Mouse (Mus musculus): ENCODE measurements around the gene Tmem258. TPM values are rescaled to one million over a fixed set of nuclear protein-coding genes. Genes with fewer than 3 reads are reported as not detected.
"Not testable (repeated sequence)": the region's sequence is repeated elsewhere in the genome, so short reads cannot be mapped to it uniquely, and the experiment has no call there.

The Tmem258 gene
- total and polyA plus RNA-seq, 3 experiments, result 337 to 354 TPM; not detected in 1

GRCm38 (mm10) chr19:10157725-10158124 lies 46.1 kb upstream of the Tmem258 start:
- Histone ChIP-seq H3K27ac (ENCODE audit: control insufficient read depth, low read depth, low read length) (no peak overlapping the region), H3K4me3 (ENCODE audit: control insufficient read depth in 1 of 2, insufficient read depth in 1 of 2, low read depth in 2 of 2, low read length in 2 of 2) (no peak overlapping the region), H3K27me3 (ENCODE audit: control insufficient read depth in 1 of 2, insufficient read depth in 2 of 2, low read length in 2 of 2) (peaks cover 6 to 7% of the 10 kb centered on the region in 2 experiments), H3K4me1 (ENCODE audit: control insufficient read depth in 1 of 2, insufficient read depth in 2 of 2, low read length in 2 of 2) (no peaks in the 10 kb centered on the region), H3K79me2 (ENCODE audit: control insufficient read depth, insufficient read depth, low read length, poor library complexity) (no peaks in the 10 kb centered on the region), H3K36me3 (ENCODE audit: control insufficient read depth in 1 of 2, insufficient read depth in 2 of 2, low read length in 2 of 2) (no peaks in the 10 kb centered on the region), H3K9me3 (replicated peaks; ENCODE audit: insufficient read depth, low read length) (no peaks in the 10 kb centered on the region), H3K9ac (ENCODE audit: control insufficient read depth, low read depth, low read length, poor library complexity, severe bottlenecking) (no peak overlapping the region)
- TF ChIP-seq HCFC1 (IDR thresholded peaks at IDR 0.05; ENCODE audit: low read depth, low read length) (no peak), ELF1 (IDR thresholded peaks at IDR 0.05; ENCODE audit: low read depth, low read length) (no peak), TAL1 (IDR thresholded peaks at IDR 0.05; ENCODE audit: low read length) (no peak), ZKSCAN1 (IDR thresholded peaks at IDR 0.05; ENCODE audit: low read depth, low read length) (no peak), MAZ (IDR thresholded peaks at IDR 0.05; ENCODE audit: low read depth, low read length) (no peak), RAD21 (IDR thresholded peaks at IDR 0.05; ENCODE audit: low read depth, low read length) (no peak), MAX (IDR thresholded peaks at IDR 0.05; ENCODE audit: low read length) (no peak), JUND (IDR thresholded peaks at IDR 0.05; ENCODE audit: low read depth, low read length) (no peak), CHD1 (IDR thresholded peaks at IDR 0.05; ENCODE audit: low read depth, low read length) (no peak), MYB (IDR thresholded peaks at IDR 0.05; ENCODE audit: low read depth, low read length) (no peak), ZC3H11A (IDR thresholded peaks at IDR 0.05; ENCODE audit: low read depth, low read length) (no peak), ZNF384 (IDR thresholded peaks at IDR 0.05; ENCODE audit: low read depth, low read length) (no peak)
- DNase-seq (ENCODE audit: low read depth, low spot score), result no peak

- H3K79me2 ChIP-seq (ENCODE audit: control insufficient read depth, insufficient read depth, low read length, poor library complexity), result no peaks in the 10 kb centered on the region
- no peaks in the 10 kb centered on the region for H3K9me3 ChIP-seq (replicated peaks; ENCODE audit: insufficient read depth, low read length)
- H3K9ac ChIP-seq (ENCODE audit: control insufficient read depth, low read depth, low read length, poor library complexity, severe bottlenecking), result no peak overlapping the region
- no peaks in the 10 kb centered on the region for H3K4me1 ChIP-seq (ENCODE audit: control insufficient read depth in 1 of 2, insufficient read depth in 2 of 2, low read length in 2 of 2)
- no peak overlapping the region for H3K4me3 ChIP-seq (ENCODE audit: control insufficient read depth in 1 of 2, insufficient read depth in 1 of 2, low read depth in 2 of 2, low read length in 2 of 2)
- no peaks in the 10 kb centered on the region for H3K36me3 ChIP-seq (ENCODE audit: control insufficient read depth in 1 of 2, insufficient read depth in 2 of 2, low read length in 2 of 2)
- no peak for DNase-seq (ENCODE audit: low read depth, low spot score)
- no peak overlapping the region for H3K27ac ChIP-seq (ENCODE audit: control insufficient read depth, low read depth, low read length)
- peaks cover 0 to 3% of the 10 kb centered on the region in 2 experiments; a peak in 2 of 4 replicates for H3K27me3 ChIP-seq (ENCODE audit: control insufficient read depth in 1 of 2, insufficient read depth in 2 of 2, low read length in 2 of 2)
- no peak for TF ChIP-seq POLR2AphosphoS5 (IDR thresholded peaks at IDR 0.05; ENCODE audit: borderline replicate concordance, low read depth, low read length)
- TF ChIP-seq E2F4 (IDR thresholded peaks at IDR 0.05; ENCODE audit: borderline replicate concordance, low read depth, low read length), result no peak
- TF ChIP-seq MAFK (IDR thresholded peaks at IDR 0.05; ENCODE audit: borderline replicate concordance, low read depth, low read length), result no peak
- TF ChIP-seq POLR2A (IDR thresholded peaks at IDR 0.05; ENCODE audit: control insufficient read depth in 1 of 2, insufficient read depth in 1 of 2, low read depth in 1 of 2, low read length in 2 of 2, poor library complexity in 1 of 2), result no peak
- no peak for TF ChIP-seq NRF1 (IDR thresholded peaks at IDR 0.05; ENCODE audit: insufficient read depth, low read depth, low read length, poor library complexity, severe bottlenecking)
- no peak for TF ChIP-seq ZC3H11A (IDR thresholded peaks at IDR 0.05; ENCODE audit: low read depth, low read length)
- no peak for TF ChIP-seq MAZ (IDR thresholded peaks at IDR 0.05; ENCODE audit: low read depth, low read length)
- no peak for TF ChIP-seq KAT2A (conservative IDR thresholded peaks at IDR 0.05; ENCODE audit: low read depth, low read length)
- TF ChIP-seq ZKSCAN1 (IDR thresholded peaks at IDR 0.05; ENCODE audit: low read depth, low read length), result no peak
- no peak for TF ChIP-seq ZMIZ1 (IDR thresholded peaks at IDR 0.05; ENCODE audit: low read depth, low read length)
- TF ChIP-seq MYC (IDR thresholded peaks at IDR 0.05; ENCODE audit: low read depth, low read length), result no peak
These were observed 39.9 kb upstream of the Tmem258 start for GRCm38 (mm10) chr19:10163896-10164295.

- not testable (repeated sequence) for H3K27me3 ChIP-seq (ENCODE audit: control insufficient read depth in 1 of 2, insufficient read depth in 2 of 2, low read length in 2 of 2); H3K9me3 ChIP-seq (replicated peaks; ENCODE audit: insufficient read depth, low read length); H3K4me1 ChIP-seq (ENCODE audit: control insufficient read depth in 1 of 2, insufficient read depth in 2 of 2, low read length in 2 of 2); H3K9ac ChIP-seq (ENCODE audit: control insufficient read depth, low read depth, low read length, poor library complexity, severe bottlenecking); DNase-seq (ENCODE audit: low read depth, low spot score); H3K79me2 ChIP-seq (ENCODE audit: control insufficient read depth, insufficient read depth, low read length, poor library complexity); H3K27ac ChIP-seq (ENCODE audit: control insufficient read depth, low read depth, low read length); H3K36me3 ChIP-seq (ENCODE audit: control insufficient read depth in 1 of 2, insufficient read depth in 2 of 2, low read length in 2 of 2); H3K4me3 ChIP-seq (ENCODE audit: control insufficient read depth in 1 of 2, insufficient read depth in 1 of 2, low read depth in 2 of 2, low read length in 2 of 2)
These were observed 37.9 kb upstream of the Tmem258 start for GRCm38 (mm10) chr19:10165928-10166327.
